Comparison of ENCODE assay signal across 15 mouse cellular contexts in the genomic region with DNA sequence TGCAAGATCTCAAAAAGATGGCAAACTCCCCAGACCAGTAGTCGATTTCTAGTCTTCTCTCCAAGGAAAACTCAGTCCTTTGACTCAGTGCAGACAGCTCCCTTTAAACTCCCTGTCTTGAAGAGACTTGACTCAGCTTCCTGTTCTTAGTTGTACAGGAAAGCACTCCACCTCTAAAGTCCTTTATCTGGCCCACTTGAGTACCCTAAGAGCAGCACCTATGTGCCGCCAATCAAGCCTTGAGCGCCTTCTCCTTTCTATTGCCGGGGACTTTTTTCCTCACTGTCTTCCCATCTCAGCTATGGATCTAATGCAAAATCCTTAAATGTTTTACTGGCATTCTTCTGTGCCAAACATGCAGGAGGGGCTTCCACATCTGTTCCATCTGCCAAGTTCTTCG.
"Had no signal": no experiment of that assay in that cellular context is flagged by ENCODE, and none has a peak within 500 bp of the region (broad histone marks: within the 10 kb centered on the region; RNA-seq: fewer than 3 reads in every experiment).

No protein-coding gene starts in this region.

- H3K9ac ChIP-seq: neural tube, embryonic 15.5 days; stomach, embryonic 15.5 days had no signal

- H3K36me3 ChIP-seq: neural tube, embryonic 15.5 days; stomach, embryonic 15.5 days had no signal

- H3K4me3 ChIP-seq: neural tube, embryonic 15.5 days; stomach, embryonic 15.5 days had no signal

- H3K4me1 ChIP-seq: stomach, embryonic 15.5 days had no signal

- DNase-seq: retina, postnatal 1 day; right cerebral cortex, adult 18-20 months; right cerebral cortex, postnatal 14 days; right cerebral cortex, postnatal 25 days; right cerebral cortex, postnatal 4 days; spleen, adult 18-20 months; thymus, adult 18-20 months; thymus, adult 2 months; thymus, postnatal 14 days; thymus, postnatal 25 days; thymus, postnatal 36 days; thymus, postnatal 4 days had no signal

- H3K9me3 ChIP-seq: neural tube, embryonic 15.5 days; stomach, embryonic 15.5 days had no signal

- H3K4me2 ChIP-seq: neural tube, embryonic 15.5 days; stomach, embryonic 15.5 days had no signal

- H3K27ac ChIP-seq: neural tube, embryonic 15.5 days; stomach, embryonic 15.5 days; stomach, postnatal 0 days had no signal

- H3K27me3 ChIP-seq: neural tube, embryonic 15.5 days; stomach, embryonic 15.5 days had no signal
